Mouse (Mus musculus): ENCODE data around the gene Pakap.

Pakap gene

GRCm38 (mm10) chr4:57829740-57830139 lies 261.8 kb downstream of the Pakap start:
- in situ Hi-C loops (cut with MboI, MseI), result no loop called here

GRCm38 (mm10) chr4:57832318-57832717 lies 264.3 kb downstream of the Pakap start:
- in situ Hi-C loops (cut with MboI, MseI), result no loop called here

GRCm38 (mm10) chr4:57833060-57833459 lies 265.1 kb downstream of the Pakap start:
- in situ Hi-C loops (cut with MboI, MseI), result no loop called here

GRCm38 (mm10) chr4:57834141-57834540 lies 266.2 kb downstream of the Pakap start:
- in situ Hi-C loops (cut with MboI, MseI), result no loop called here

GRCm38 (mm10) chr4:57837089-57837488 lies 269.1 kb downstream of the Pakap start:
- in situ Hi-C loops (cut with MboI, MseI), result no loop called here

GRCm38 (mm10) chr4:57839343-57839742 lies 271.4 kb downstream of the Pakap start:
- in situ Hi-C loops (cut with MboI, MseI), result no loop called here

- in situ Hi-C loops (cut with MboI, MseI), result no loop called here
Observed at GRCm38 (mm10) chr4:57841911-57842310, 273.9 kb downstream of the Pakap start.

GRCm38 (mm10) chr4:57842472-57843305 lies 274.7 kb downstream of the Pakap start:
- in situ Hi-C loops (cut with MboI, MseI), result no loop called here

GRCm38 (mm10) chr4:57845031-57845431 lies 277.1 kb downstream of the Pakap start:
- in situ Hi-C loops (cut with MboI, MseI), result no loop called here

GRCm38 (mm10) chr4:57845541-57846210 lies 277.7 kb downstream of the Pakap start:
- in situ Hi-C loops (cut with MboI, MseI), result no loop called here

GRCm38 (mm10) chr4:57846381-57846990 lies 278.5 kb downstream of the Pakap start:
- in situ Hi-C loops (cut with MboI, MseI), result no loop called here

GRCm38 (mm10) chr4:57846991-57847422 lies 279.0 kb downstream of the Pakap start:
- in situ Hi-C loops (cut with MboI, MseI), result no loop called here

- in situ Hi-C loops (cut with MboI, MseI), result no loop called here
Observed at GRCm38 (mm10) chr4:57847676-57848075, 279.7 kb downstream of the Pakap start.

GRCm38 (mm10) chr4:57849465-57849864 lies 281.5 kb downstream of the Pakap start:
- in situ Hi-C loops (cut with MboI, MseI), result no loop called here

GRCm38 (mm10) chr4:57851731-57852130 lies 283.8 kb downstream of the Pakap start:
- in situ Hi-C loops (cut with MboI, MseI), result no loop called here

GRCm38 (mm10) chr4:57852461-57853040 lies 284.6 kb downstream of the Pakap start:
- in situ Hi-C loops (cut with MboI, MseI), result no loop called here

GRCm38 (mm10) chr4:57854181-57854580 lies 286.2 kb downstream of the Pakap start:
- in situ Hi-C loops (cut with MboI, MseI), result no loop called here

GRCm38 (mm10) chr4:57855281-57855941 lies 287.4 kb downstream of the Pakap start:
- in situ Hi-C loops (cut with MboI, MseI), result no loop called here

- in situ Hi-C loops (cut with MboI, MseI), result no loop called here
Observed at GRCm38 (mm10) chr4:57856673-57857072, 288.7 kb downstream of the Pakap start.

- in situ Hi-C loops (cut with MboI, MseI), result no loop called here
Observed at GRCm38 (mm10) chr4:57860204-57860611, 292.2 kb downstream of the Pakap start.

- in situ Hi-C loops (cut with MboI, MseI), result no loop called here
Observed at GRCm38 (mm10) chr4:57861166-57861565, 293.2 kb downstream of the Pakap start.

GRCm38 (mm10) chr4:57861856-57862255 lies 293.9 kb downstream of the Pakap start:
- in situ Hi-C loops (cut with MboI, MseI), result no loop called here

Measured in T-helper 17 cell (primary cell).